Mouse (Mus musculus) mouse embryonic stem cell (cell line): ENCODE data around the gene Kcnma1.

Experiments used
- in situ Hi-C, 2 experiments: fragments of 300-500 bp; cut with MboI; formaldehyde crosslinking; loops; 1 replicate in 1 of 2; 3 replicates in 1 of 2; pipeline ENCODE4 v1.14.3; 2019 to 2020; ENCODE audit warnings: low sequenced_read_pairs in 2 of 2, low pct_unique_long_range_greater_than_20kb in 1 of 2, mixed read lengths in 1 of 2; ENCODE audit not compliant: unreplicated experiment in 1 of 2

The Kcnma1 gene

DNA sequence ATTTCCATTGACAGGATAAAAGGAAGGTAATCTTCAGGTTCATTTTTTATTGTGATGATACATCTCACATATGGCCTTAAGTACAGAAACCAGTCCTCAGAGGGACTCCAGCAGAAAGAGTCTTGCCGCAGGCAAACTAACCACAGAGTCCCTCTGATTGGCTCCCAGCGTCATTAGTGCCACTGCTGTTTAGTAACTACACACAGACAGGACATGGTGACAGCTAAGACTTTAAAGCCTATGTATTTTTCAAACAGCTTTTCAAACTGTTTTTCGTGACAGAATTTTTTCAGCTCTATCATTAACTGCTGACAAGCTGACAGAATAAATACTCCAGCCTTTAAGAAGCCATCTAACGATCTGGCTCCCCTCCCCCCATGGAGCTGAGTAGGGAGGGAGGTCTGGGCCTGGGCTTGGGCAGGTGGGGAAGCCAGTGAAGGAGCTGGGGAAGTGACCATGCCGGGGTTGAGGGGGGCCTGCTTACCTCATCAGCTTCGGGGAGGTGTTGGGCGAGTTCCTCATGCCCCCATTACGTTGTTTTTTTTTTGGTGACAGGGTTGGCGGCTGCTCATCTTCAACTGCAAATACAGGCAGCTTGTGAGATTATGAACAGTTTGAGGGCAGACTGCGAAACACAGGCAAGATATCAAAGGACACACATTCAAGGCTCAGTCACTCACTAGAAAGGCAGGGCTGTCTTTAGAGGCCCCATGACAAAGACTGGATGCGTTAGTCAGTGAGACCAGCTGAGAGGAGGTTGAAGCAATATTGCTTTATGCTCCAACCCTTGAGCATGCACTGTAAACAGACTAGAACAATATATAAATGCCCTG lies 628.3 kb downstream of the Kcnma1 start:
- in situ Hi-C loops = loop anchor here in 1 of 2 experiments (25.0 kb wide), 1 partner anchor 1424 kb away; no protein-coding TSS in a partner anchor

DNA sequence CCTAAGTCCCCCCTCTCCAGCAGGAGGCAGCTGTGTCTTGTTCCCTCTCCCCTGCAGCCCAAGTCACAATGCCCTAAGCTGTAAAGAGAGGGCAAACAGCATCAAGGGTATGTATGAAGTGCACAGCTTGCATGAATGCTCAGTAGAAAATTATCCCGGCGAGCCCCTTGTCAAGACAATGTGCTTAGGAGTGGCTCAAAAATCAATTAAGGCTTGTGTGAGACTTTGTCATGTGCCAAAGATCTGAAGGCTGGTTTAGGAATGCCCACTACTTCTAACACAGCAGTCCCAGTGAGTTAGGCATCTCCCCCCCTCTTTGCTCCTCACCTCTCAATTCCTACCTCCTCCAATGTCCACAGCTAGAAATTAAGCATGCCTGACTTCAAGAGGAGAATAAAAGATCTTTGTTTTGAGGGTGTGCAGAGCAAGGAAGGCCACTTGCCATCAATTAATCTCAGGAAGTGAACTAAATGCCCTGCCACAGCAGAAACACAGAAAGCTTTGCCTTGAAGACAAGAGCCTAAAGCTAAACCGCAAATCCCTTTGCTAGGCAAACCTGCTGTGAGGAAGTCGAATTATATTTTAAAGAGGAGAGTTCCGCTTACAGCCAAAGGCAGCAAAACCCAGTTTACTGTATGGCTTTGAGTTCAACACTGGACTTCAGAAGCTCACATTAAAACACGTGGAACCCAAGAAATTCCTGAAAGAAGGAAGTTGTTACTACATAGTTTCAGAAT lies 635.8 kb downstream of the Kcnma1 start:
- in situ Hi-C loops = loop anchor here in 1 of 2 experiments (25.0 kb wide), 1 partner anchor 1416 kb away; no protein-coding TSS in a partner anchor

DNA sequence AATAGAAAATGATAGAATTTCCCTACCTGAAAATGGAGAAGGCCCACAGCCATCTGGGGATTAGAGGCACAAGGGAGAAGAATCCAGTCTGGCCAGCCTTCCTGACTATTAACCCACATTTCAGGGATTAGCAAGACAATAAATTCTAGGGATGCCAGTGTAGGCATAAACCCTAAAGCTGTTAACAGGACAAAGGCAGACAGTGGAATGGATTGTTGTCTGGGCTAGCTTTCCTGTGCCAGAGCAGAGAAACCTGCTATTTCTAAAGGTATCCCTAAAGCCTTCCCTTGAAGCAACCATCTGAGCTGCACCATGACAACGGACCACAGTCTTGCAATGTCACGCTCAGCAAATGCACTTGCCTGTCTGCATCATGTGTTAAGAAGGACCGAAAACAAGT lies 642.3 kb downstream of the Kcnma1 start:
- in situ Hi-C loops = no loop called here

DNA sequence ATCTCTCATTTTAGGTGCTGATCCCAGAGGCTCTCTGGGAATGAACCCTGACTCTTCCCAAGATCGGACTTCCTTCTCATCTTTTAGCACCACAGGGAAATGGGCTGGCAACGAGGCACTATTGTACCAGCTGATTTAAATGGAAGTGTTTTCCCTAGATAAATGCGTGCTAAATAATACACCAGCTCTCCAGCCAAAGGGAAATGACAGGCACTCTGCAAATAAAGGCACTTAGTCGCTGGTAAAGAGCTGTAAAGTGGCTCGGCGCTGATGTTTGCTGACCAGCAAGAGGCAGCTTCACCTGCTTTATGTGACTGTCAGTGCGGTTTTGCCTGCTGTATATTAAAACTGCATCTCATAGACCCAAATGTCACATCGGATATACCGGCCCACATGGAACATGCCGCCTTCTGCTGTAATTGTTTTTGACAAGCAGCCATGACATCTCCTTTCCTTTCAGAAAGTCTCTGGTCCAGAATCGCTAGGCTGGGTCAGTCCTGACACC lies 653.7 kb downstream of the Kcnma1 start:
- in situ Hi-C loops = no loop called here

DNA sequence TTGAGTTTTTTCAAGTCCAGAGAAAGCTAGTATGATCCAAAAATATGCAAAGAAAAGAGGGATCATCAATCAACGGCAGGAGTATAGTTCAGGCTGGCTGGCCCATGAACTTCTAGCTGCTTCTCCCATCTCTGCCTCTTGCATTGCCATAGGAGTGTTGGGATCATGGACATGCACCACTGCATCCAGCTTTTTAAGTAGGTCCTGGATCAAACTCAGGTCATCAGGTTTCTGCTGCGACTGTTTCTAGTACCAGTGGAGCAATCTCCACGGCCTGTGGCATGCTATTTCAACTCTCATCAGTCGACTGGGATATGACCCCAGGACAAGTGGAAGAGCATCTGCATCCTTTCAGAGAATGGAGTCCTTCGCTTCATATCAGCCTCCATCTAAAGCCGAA lies 655.5 kb downstream of the Kcnma1 start:
- in situ Hi-C loops = no loop called here

DNA sequence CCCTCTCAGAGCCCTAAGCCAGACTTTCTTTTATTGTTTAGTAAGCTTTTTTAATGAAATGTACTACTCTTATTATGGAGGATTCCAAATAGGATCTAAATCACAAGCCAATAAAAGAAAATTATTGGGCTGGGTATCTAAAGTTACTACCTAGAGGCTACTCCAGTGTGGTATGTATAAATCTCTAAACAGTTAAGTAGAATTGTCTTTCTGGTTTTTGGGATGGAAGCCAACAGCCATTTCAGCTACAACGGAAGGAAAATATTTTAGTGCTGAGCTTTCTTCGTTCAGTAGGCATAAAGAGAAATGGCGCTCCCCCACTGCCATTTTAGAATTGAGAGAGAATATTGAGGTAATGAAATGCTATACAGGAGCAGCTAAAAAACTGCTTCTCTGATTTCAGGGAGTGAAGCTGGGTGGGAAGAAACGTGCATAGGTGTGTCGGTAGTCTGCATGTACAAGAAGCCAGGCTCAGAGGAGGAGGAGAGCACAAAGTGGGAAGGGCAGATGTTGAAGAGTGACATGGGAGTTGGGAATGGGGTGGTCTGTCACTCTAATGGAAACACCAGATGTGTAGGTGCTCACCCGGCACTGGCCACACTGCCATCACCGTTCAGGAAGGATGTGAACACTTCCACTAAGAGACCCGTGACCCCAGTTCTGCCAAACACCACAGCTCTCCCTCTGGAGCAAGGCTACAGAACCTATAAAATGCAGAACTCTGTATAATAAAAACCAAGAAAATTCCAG lies 656.6 kb downstream of the Kcnma1 start:
- in situ Hi-C loops = no loop called here

DNA sequence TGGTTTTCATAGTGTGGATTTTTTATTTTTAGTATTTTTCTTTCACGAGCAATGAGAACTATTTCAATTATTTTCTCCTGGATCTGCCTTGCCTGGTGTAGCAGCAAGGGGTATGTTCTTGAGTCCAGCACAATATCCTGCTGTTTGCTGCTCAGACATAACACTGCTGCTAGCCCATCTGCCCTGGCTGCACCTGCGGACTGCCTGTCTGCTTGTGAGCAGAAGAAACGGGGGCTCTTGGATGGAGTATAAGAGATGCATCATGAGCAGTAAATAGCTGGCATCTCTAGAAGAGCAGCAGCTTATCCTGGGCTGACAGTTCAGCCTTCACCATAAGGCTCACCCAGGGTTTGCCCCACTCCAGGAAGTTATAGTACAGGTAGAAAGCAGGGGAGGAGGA lies 687.5 kb downstream of the Kcnma1 start:
- in situ Hi-C loops = no loop called here

DNA sequence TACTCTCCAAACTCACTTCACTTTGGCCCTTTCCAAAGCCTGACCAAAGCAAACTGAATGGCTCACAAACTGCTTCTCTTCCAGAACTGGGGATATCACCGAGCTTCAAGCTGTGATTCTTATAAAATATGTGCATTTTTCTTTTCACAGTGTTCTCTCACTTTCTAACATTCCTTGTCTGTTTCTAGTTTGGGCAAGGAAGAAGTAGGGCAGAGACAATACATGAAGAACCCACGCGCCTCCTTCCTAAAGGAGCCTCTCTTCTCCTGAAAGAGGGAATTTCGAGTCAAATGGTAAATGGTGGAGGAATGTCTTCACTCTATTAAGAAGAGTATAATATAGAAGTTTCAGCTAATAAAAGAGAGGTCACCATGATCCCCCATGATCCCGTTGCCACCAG lies 709.0 kb downstream of the Kcnma1 start:
- in situ Hi-C loops = no loop called here

DNA sequence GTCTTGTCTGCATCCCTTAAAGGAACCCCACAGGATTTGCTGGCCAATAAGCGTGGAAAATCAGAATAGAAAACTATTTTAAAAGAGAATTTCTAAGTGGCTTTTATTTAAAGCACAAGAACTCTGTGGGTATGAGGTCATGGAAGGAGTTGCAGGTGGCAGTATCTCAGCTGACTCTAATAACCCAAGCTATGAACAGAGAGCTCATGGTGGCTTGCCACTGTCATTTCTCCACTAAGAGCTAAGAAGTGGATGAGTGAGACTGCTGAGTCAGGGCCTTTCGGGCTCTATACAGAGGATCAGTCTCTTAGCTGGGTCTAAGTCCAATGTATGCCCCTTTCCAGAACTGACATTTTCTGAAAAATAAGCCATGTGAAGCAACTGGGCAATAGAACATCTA lies 713.8 kb downstream of the Kcnma1 start:
- in situ Hi-C loops = no loop called here

DNA sequence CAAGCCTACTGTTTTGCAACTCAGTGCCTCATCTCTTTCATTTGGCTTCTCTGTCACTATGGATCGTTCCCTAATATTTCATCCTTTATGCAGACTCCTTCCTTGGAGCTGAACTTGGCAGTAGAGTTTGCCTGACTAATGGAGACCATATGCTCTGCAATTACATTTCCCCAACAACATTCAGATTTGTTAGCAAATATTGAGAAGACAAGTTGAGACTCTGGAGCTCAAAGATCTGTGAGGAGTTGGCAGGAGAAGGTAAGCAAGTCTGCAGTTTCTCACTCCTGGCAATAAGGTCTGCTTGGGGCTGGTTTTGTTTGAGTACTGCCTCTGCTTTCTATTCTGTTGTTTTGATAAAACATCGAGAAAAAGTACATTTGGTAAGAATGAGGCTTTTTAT lies 723.7 kb downstream of the Kcnma1 start:
- in situ Hi-C loops = no loop called here

DNA sequence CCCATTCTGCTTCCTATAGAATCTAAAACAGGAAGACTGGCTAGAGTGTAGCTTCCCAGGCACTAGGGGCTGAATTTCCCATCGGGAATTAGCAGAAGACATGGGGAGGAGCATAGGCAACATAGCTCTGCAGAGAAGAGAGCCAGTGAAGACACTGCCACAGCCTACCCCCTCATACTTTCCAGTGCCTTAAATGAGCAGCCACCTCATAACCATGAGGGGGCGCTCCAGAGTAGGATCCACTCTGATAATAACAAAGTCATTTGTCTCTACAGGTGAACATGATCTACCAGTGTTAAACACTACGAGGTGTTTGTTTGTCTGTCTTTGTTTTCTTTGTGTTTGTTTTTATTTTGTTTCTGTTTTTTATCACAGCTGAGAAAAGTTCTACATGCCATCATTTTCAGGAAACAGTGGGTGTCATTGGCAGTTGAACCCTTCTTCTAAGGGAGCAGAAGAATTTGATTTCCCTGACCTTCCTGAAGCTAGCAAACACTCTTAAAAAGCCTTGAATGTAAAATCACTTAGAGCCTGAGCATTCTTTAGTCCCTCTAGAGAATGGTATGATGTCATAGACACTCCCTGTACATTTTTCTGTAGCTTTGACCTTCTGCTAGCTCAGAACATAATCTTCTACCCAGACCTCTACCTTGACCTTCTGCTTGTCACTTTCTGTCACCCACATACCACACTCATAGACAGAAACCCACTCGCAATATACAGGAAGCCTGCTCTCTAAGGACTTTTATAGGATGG lies 747.6 kb downstream of the Kcnma1 start:
- in situ Hi-C loops = no loop called here

DNA sequence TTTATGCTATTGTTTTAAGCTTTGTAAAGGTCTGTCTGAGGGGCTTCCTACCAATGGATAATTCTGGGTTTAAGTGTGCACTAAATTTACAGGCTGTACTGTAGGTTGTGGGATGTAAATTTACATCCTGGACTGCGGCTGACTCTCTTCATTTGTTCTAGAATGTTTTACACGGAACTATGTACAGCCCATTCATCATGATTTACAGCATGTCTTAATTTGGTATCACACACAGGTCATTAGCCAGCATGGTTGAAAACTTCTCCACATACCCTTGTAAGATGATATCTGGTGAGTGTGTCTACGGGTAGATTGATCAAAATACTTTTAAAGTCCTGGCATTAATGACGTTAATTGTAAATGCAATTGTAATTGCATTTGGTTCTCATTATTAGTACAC lies 761.1 kb downstream of the Kcnma1 start:
- in situ Hi-C loops = no loop called here

DNA sequence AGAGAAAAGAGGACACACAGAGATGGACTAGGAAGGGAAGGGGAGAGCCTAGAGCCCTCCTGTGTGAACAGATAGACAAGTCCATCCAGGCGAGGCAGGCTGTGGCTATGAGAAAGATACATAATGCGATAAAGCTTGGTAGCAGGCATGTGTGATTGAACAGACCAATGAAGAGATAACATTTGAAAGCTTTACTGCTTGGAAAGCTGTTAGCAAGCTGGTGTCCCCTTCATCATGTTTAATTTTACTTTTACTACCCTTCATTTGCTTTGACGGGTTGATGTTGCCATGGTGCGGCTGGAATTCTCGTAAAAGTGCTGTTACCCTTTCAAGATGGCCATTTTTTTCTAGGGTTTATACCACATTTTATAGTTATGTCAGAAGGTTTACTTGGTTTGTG lies 769.8 kb downstream of the Kcnma1 start:
- in situ Hi-C loops = no loop called here

DNA sequence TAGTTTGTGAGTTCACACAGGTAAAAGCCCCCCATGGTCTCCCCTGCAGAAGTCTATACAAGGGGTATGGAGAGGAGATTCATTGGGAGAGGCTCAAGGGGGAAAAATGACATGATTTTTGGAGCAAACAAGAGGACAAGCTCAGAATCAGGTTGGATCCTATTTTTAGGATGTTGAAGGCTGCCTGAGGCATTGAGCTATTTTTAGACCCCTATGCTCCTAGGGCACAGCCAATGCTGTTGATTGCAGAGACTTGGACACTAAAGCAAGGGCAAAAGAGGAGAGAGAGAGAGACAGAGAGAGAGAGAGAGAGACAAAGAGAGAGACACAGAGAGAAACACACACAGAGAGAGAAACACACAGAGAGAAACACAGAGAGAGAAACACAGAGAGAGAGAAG lies 770.4 kb downstream of the Kcnma1 start:
- in situ Hi-C loops = no loop called here
